Mouse (Mus musculus) lung, postnatal 0 days (tissue): ENCODE measurements around the gene Ptges3.

Experiments used
- CTCF ChIP-seq: IDR thresholded peaks from 2 replicates; pipeline ENCODE4 v1.5.1; 2016; ENCODE audit warnings: antibody characterized with exemption, mild to moderate bottlenecking
- EP300 ChIP-seq: IDR thresholded peaks from 2 replicates; pipeline ENCODE4 v1.6.1; 2016; ENCODE audit warnings: antibody characterized with exemption, mild to moderate bottlenecking, control low read depth

- TF ChIP-seq CTCF (no peak), EP300 (no peak)
Observed at GRCm38 (mm10) chr10:128042466-128042865, 16.3 kb upstream of the Ptges3 start.
